Mouse (Mus musculus): ENCODE measurements around the gene Lsm10.

Lsm10 gene

GRCm38 (mm10) chr4:126096464-126097111 is at the start of gene Lsm10:
Gene Lsm10 (plus strand): TSS chr4:126096623.
- peak; percentile 98 for DNase-seq (ENCODE audit: low spot score)

GRCm38 (mm10) chr4:126046851-126047585 is 49.4 kb upstream of the Lsm10 start, which contains the start of gene Mrps15:
Gene Mrps15 (plus strand): TSS chr4:126046925.
- DNase-seq (ENCODE audit: low spot score), result peak; percentile 95

GRCm38 (mm10) chr4:126051617-126052016 is 44.8 kb upstream of the Lsm10 start:
- no peak for DNase-seq (ENCODE audit: low spot score)

- DNase-seq (ENCODE audit: low spot score), result peak; percentile 53
Observed at GRCm38 (mm10) chr4:126057207-126058133, 39.0 kb upstream of the Lsm10 start.

GRCm38 (mm10) chr4:126058134-126058996 is 38.1 kb upstream of the Lsm10 start, which contains the start of gene Oscp1:
Gene Oscp1 (plus strand): TSS chr4:126058565.
- DNase-seq (ENCODE audit: low spot score), result peak; percentile 98

- DNase-seq (ENCODE audit: low spot score), result no peak
Observed at GRCm38 (mm10) chr4:126058997-126059362, 37.4 kb upstream of the Lsm10 start.

- DNase-seq (ENCODE audit: low spot score), result no peak
Observed at GRCm38 (mm10) chr4:126062856-126063255, 33.6 kb upstream of the Lsm10 start.

GRCm38 (mm10) chr4:126065241-126065640 is 31.2 kb upstream of the Lsm10 start:
- no peak for DNase-seq (ENCODE audit: low spot score)

GRCm38 (mm10) chr4:126067401-126068077 is 28.9 kb upstream of the Lsm10 start:
- DNase-seq (ENCODE audit: low spot score), result no peak

GRCm38 (mm10) chr4:126068842-126069241 is 27.6 kb upstream of the Lsm10 start:
- DNase-seq (ENCODE audit: low spot score), result no peak

GRCm38 (mm10) chr4:126077833-126078232 is 18.6 kb upstream of the Lsm10 start:
- DNase-seq (ENCODE audit: low spot score), result no peak

- no peak for DNase-seq (ENCODE audit: low spot score)
Observed at GRCm38 (mm10) chr4:126079266-126079665, 17.2 kb upstream of the Lsm10 start.

- no peak for DNase-seq (ENCODE audit: low spot score)
Observed at GRCm38 (mm10) chr4:126081601-126082000, 14.8 kb upstream of the Lsm10 start.

GRCm38 (mm10) chr4:126083021-126083420 is 13.4 kb upstream of the Lsm10 start:
- DNase-seq (ENCODE audit: low spot score), result no peak

GRCm38 (mm10) chr4:126084382-126084781 is 12.0 kb upstream of the Lsm10 start:
- DNase-seq (ENCODE audit: low spot score), result no peak

- peak; percentile 92 for DNase-seq (ENCODE audit: low spot score)
Observed at GRCm38 (mm10) chr4:126085996-126086576, 10.3 kb upstream of the Lsm10 start.

- no peak for DNase-seq (ENCODE audit: low spot score)
Observed at GRCm38 (mm10) chr4:126090101-126090847, 6.1 kb upstream of the Lsm10 start.

- DNase-seq (ENCODE audit: low spot score), result no peak
Observed at GRCm38 (mm10) chr4:126090848-126091124, 5.6 kb upstream of the Lsm10 start.

GRCm38 (mm10) chr4:126091873-126092272 is 4.5 kb upstream of the Lsm10 start:
- no peak for DNase-seq (ENCODE audit: low spot score)
